Mouse (Mus musculus) liver, postnatal 0 days (tissue): Measurements from ENCODE around the gene Pnrc1. TPM values are rescaled to one million over a fixed set of nuclear protein-coding genes. Genes with fewer than 3 reads are reported as not detected.

ENCODE experiments used
- ATAC-seq: fragments of 200-750 bp; cut with Nextera tagmentation; 2 replicates; pipeline ENCODE4 v1.8.0; 2017; ENCODE audit warnings: mild to moderate bottlenecking, moderate library complexity
- DNase-seq: peaks from one replicate; pipeline ENCODE4 v3.0.0-alpha.2; 2016
- H3K27ac ChIP-seq: fragments of 300-500 bp; sonication (generic); 2 replicates; pipeline ENCODE4 v1.5.1; 2014; ENCODE audit warnings: antibody characterized with exemption, moderate library complexity, mild to moderate bottlenecking, low read depth
- H3K27me3 ChIP-seq: fragments of 300-500 bp; sonication (generic); 2 replicates; pipeline ENCODE4 v1.6.1; 2014; ENCODE audit warnings: low read length, control low read depth, mixed read lengths; ENCODE audit not compliant: insufficient read depth
- H3K36me3 ChIP-seq: fragments of 300-500 bp; sonication (generic); replicated peaks from 2 replicates; pipeline ENCODE4 v1.6.1; 2014; ENCODE audit warnings: mild to moderate bottlenecking, control low read depth, low read length, moderate library complexity, mixed read lengths; ENCODE audit not compliant: insufficient read depth
- H3K4me1 ChIP-seq: fragments of 300-500 bp; sonication (generic); 2 replicates; pipeline ENCODE4 v1.6.1; 2014; ENCODE audit warnings: antibody characterized with exemption, mild to moderate bottlenecking, control low read depth; ENCODE audit not compliant: insufficient read depth
- H3K4me2 ChIP-seq: fragments of 300-500 bp; sonication (generic); 2 replicates; pipeline ENCODE4 v1.6.1; 2014; ENCODE audit warnings: low read depth, mild to moderate bottlenecking, low read length, moderate library complexity, mixed read lengths
- H3K4me3 ChIP-seq: fragments of 300-500 bp; sonication (generic); 2 replicates; pipeline ENCODE4 v1.5.1; 2014; ENCODE audit warnings: low read depth, low read length
- H3K9ac ChIP-seq: fragments of 300-500 bp; sonication (generic); replicated peaks from 2 replicates; pipeline ENCODE4 v1.6.1; 2014; ENCODE audit warnings: mild to moderate bottlenecking, moderate library complexity
- H3K9me3 ChIP-seq: fragments of 300-500 bp; sonication (generic); 2 replicates; pipeline ENCODE4 v1.6.1; 2016; ENCODE audit warnings: mild to moderate bottlenecking, control low read depth, low read length, mixed read lengths
- CTCF ChIP-seq: sonication (generic); IDR thresholded peaks from 2 replicates; pipeline ENCODE4 v1.5.1; 2016; ENCODE audit warnings: antibody characterized with exemption, low read depth
- EP300 ChIP-seq: IDR thresholded peaks from 2 replicates; pipeline ENCODE4 v1.6.1; 2016; ENCODE audit warnings: antibody characterized with exemption, low read depth, mild to moderate bottlenecking
- WGBS: fragments of 180-500 bp; shearing (Covaris S2); extraction: QIAGEN DNeasy Blood & Tissue Kit; methylation state at CpG from one replicate; pipeline ENCODE4 v1.1.7; 2014; ENCODE audit not compliant: insufficient replicate concordance; 5-methylcytosine and 5-hydroxymethylcytosine counted together
- polyA plus RNA-seq: library from polyadenylated mRNA; unstranded; fragments of >200 nt; fragmentation: Nextera tagmentation; extraction: Ambion mirVana; gene quantifications from 2 replicates; pipeline ENCODE4 v1.2.1, GENCODE M21; 2015

The Pnrc1 gene
- polyA plus RNA-seq, 1 experiment from 2014 or later = 71.4 TPM

GRCm38 (mm10) chr4:33261311-33261753, 28.6 kb downstream of the Pnrc1 start:
- peak; percentile 89 for ATAC-seq

GRCm38 (mm10) chr4:33260311-33260710, 29.7 kb downstream of the Pnrc1 start:
- Histone ChIP-seq H3K27ac (peak overlapping the region; percentile 79), H3K4me1 (peaks cover 16% of the 10 kb centered on the region), H3K4me2 (no peak overlapping the region), H3K27me3 (no peaks in the 10 kb centered on the region), H3K9me3 (no peaks in the 10 kb centered on the region), H3K36me3 (no peaks in the 10 kb centered on the region), H3K9ac (no peak overlapping the region), H3K4me3 (no peak overlapping the region)
- TF ChIP-seq EP300 = no peak
- TF ChIP-seq CTCF = no peak
- ATAC-seq (no peak), DNase-seq (no peak)

More at GRCm38 (mm10) chr4:33261311-33261753, 28.6 kb downstream of the Pnrc1 start:
- peaks cover 16% of the 10 kb centered on the region for H3K4me1 ChIP-seq
- TF ChIP-seq CTCF = no peak
- peak; percentile 85 for TF ChIP-seq EP300
- H3K36me3 ChIP-seq = no peaks in the 10 kb centered on the region
- no peaks in the 10 kb centered on the region for H3K27me3 ChIP-seq
- H3K9ac ChIP-seq = no peak overlapping the region
- H3K27ac ChIP-seq = peak overlapping the region; percentile 79
- 21% methylated on average over 7 of the region's 7 CpGs for WGBS
- DNase-seq = peak; percentile 86
- H3K9me3 ChIP-seq = no peaks in the 10 kb centered on the region
- no peak overlapping the region for H3K4me3 ChIP-seq
- no peak overlapping the region for H3K4me2 ChIP-seq

GRCm38 (mm10) chr4:33257263-33257964, 32.5 kb downstream of the Pnrc1 start:
- H3K36me3 ChIP-seq = no peaks in the 10 kb centered on the region
- ATAC-seq (peak; percentile 66), DNase-seq (peak; percentile 42)
- no peak overlapping the region for H3K9ac ChIP-seq
- H3K4me3 ChIP-seq = peak overlapping the region; percentile 1; the same call in 1 of the 2 replicates
- peak overlapping the region; percentile 49 for H3K4me2 ChIP-seq
- H3K9me3 ChIP-seq = no peaks in the 10 kb centered on the region
- 55% methylated on average over 11 of the region's 11 CpGs for WGBS
- TF ChIP-seq CTCF = no peak
- peak; percentile 26 for TF ChIP-seq EP300
- peak overlapping the region; percentile 89 for H3K27ac ChIP-seq
- peaks cover 16% of the 10 kb centered on the region for H3K4me1 ChIP-seq
- H3K27me3 ChIP-seq = no peaks in the 10 kb centered on the region

- Histone ChIP-seq H3K9me3 (no peaks in the 10 kb centered on the region), H3K36me3 (no peaks in the 10 kb centered on the region), H3K4me2 (no peak overlapping the region), H3K27ac (no peak overlapping the region), H3K27me3 (no peaks in the 10 kb centered on the region), H3K9ac (no peak overlapping the region), H3K4me1 (peaks cover 11% of the 10 kb centered on the region), H3K4me3 (no peak overlapping the region)
- DNase-seq (no peak), ATAC-seq (no peak)
- WGBS = 80% methylated on average over 4 of the region's 4 CpGs
- no peak for TF ChIP-seq CTCF
- TF ChIP-seq EP300 = no peak
These were observed 35.3 kb downstream of the Pnrc1 start for GRCm38 (mm10) chr4:33254706-33255105.

GRCm38 (mm10) chr4:33250867-33251266, 39.1 kb downstream of the Pnrc1 start:
- Histone ChIP-seq H3K27ac (no peak overlapping the region), H3K4me1 (peaks cover 12% of the 10 kb centered on the region), H3K9ac (no peak overlapping the region), H3K9me3 (no peaks in the 10 kb centered on the region), H3K27me3 (no peaks in the 10 kb centered on the region), H3K4me3 (no peak overlapping the region), H3K36me3 (peaks cover 9% of the 10 kb centered on the region), H3K4me2 (no peak overlapping the region)
- TF ChIP-seq EP300 (no peak), CTCF (no peak)
- no peak for ATAC-seq
- no peak for DNase-seq
- WGBS = 70% methylated on average over 2 of the region's 2 CpGs

- H3K9me3 ChIP-seq = no peaks in the 10 kb centered on the region
- H3K36me3 ChIP-seq = peaks cover 20% of the 10 kb centered on the region
- peak overlapping the region; percentile 100; the same call in 1 of the 2 replicates for H3K27ac ChIP-seq
- H3K4me1 ChIP-seq = peaks cover 12% of the 10 kb centered on the region
- H3K9ac ChIP-seq = no peak overlapping the region
- H3K27me3 ChIP-seq = no peaks in the 10 kb centered on the region
- H3K4me2 ChIP-seq = no peak overlapping the region
- ATAC-seq (no peak), DNase-seq (no peak)
- 69% methylated on average over 1 of the region's 1 CpGs for WGBS
- no peak overlapping the region for H3K4me3 ChIP-seq
- TF ChIP-seq CTCF = no peak
- no peak for TF ChIP-seq EP300
These were observed 40.2 kb downstream of the Pnrc1 start for GRCm38 (mm10) chr4:33249716-33250230.
